Mouse (Mus musculus): Measurements from ENCODE around the gene Gsk3b. TPM values are rescaled to one million over a fixed set of nuclear protein-coding genes. Genes with fewer than 3 reads are reported as not detected.

Gene Gsk3b
- polyA plus RNA-seq, 1 experiment from 2014 or later, result 139 TPM

DNA sequence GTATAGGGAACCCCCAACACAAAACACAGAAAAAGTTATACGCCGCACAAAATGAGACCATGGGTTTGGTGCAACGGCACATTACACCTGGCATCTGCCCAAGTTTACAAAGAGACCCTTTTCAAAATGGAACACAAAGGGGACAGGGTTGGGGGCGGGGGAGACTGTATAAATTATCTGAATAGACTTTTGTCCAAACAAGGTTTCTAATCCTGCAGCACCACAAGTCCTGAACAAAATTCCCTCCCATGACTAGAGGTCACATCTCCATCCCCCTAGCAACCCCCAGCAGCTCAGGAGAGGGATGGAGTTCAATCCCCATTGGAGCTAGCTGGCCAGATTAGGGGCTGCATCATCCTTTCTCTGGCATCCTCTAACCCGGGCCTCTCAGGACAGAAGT is 183.7 kb downstream of the Gsk3b start:
- 49% methylated on average over 5 of the region's 5 CpGs for WGBS
- Histone ChIP-seq H3K27me3 (no peaks in the 10 kb centered on the region), H3K4me3 (no peak overlapping the region), H3K4me1 (peaks cover 8% of the 10 kb centered on the region; the same call in 1 of the 2 replicates), H3K36me3 (no peaks in the 10 kb centered on the region), H3K9me3 (replicated peaks) (no peaks in the 10 kb centered on the region), H3K4me2 (replicated peaks) (no peak overlapping the region), H3K27ac (no peak overlapping the region), H3K9ac (no peak overlapping the region)
- ATAC-seq (ENCODE audit: low FRiP score), result peak; percentile 52; the same call in 1 of the 2 replicates

DNA sequence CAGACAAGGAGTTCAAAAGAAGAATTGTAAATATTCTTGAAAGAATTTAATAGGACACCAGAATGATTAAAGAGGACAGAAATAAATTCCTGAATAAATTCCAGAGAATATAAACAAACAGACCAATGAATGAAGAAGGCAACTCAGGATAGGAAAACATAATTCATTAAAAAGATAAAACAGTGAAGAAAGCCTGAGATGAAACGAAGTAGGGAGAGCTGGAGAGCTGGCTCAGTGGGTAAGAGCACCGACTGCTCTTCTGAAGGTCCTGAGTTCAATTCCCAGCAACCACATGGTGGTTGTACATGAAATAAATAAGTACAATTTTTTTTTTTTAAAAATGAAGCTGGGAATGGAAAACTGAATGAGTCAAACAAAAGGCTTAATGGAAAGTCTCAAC is 185.9 kb downstream of the Gsk3b start:
- Histone ChIP-seq H3K27me3 (no peaks in the 10 kb centered on the region), H3K36me3 (no peaks in the 10 kb centered on the region), H3K9me3 (replicated peaks) (no peaks in the 10 kb centered on the region), H3K27ac (no peak overlapping the region), H3K4me2 (replicated peaks) (no peak overlapping the region), H3K4me1 (peaks cover 8% of the 10 kb centered on the region; the same call in 1 of the 2 replicates), H3K4me3 (no peak overlapping the region), H3K9ac (no peak overlapping the region)
- 81% methylated on average over 2 of the region's 2 CpGs for WGBS
- ATAC-seq (ENCODE audit: low FRiP score), result no peak

DNA sequence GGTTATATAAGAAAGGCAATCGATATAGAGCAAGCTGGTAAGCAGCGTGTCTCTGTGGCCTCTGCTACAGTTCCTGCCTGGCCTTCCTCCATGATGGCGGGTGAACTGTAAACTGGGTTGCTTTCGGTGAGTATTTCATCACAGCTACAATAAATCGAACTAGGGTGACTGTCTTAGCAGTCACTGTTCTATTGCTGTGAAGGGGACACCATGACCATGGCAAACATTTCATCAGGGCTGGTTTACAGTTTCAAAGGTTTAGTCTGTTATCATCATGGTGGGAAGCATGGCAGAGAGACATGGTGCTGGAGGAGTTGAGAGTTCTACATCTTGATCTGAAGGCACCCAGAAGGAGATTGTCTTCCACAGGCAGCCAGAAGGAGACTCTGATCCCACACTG is 191.0 kb downstream of the Gsk3b start:
- Histone ChIP-seq H3K9ac (no peak overlapping the region), H3K27ac (no peak overlapping the region), H3K36me3 (no peaks in the 10 kb centered on the region), H3K9me3 (replicated peaks) (no peaks in the 10 kb centered on the region), H3K4me1 (peaks cover 7% of the 10 kb centered on the region; the same call in 1 of the 2 replicates), H3K4me3 (no peak overlapping the region), H3K27me3 (no peaks in the 10 kb centered on the region), H3K4me2 (replicated peaks) (no peak overlapping the region)
- ATAC-seq (ENCODE audit: low FRiP score), result no peak
- WGBS, result 94% methylated on average over 5 of the region's 5 CpGs

DNA sequence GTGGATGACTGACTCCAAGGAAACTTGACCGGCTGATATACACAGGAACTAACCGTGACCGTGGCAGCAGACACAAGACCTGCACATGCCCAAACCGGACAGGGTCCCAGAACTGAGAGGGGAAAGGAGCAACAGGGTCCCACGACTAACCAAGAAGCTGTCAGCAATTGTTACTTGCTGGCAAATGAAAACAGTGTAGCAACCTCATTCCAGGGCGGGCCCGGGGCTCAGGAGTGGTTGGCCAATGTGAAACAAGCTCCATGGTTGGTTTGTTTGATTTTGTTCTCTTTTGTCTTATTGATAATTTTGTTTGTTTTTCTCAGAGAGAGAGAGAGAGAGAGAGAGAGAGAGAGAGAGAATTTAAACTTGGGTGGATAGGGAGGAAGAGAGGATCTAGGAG is 192.2 kb downstream of the Gsk3b start:
- Histone ChIP-seq H3K27ac (no peak overlapping the region), H3K36me3 (no peaks in the 10 kb centered on the region), H3K9ac (no peak overlapping the region), H3K27me3 (no peaks in the 10 kb centered on the region), H3K4me1 (peaks cover 7% of the 10 kb centered on the region; the same call in 1 of the 2 replicates), H3K9me3 (replicated peaks) (no peaks in the 10 kb centered on the region), H3K4me2 (replicated peaks) (no peak overlapping the region), H3K4me3 (no peak overlapping the region)
- no peak for ATAC-seq (ENCODE audit: low FRiP score)
- WGBS, result 79% methylated on average over 7 of the region's 7 CpGs

DNA sequence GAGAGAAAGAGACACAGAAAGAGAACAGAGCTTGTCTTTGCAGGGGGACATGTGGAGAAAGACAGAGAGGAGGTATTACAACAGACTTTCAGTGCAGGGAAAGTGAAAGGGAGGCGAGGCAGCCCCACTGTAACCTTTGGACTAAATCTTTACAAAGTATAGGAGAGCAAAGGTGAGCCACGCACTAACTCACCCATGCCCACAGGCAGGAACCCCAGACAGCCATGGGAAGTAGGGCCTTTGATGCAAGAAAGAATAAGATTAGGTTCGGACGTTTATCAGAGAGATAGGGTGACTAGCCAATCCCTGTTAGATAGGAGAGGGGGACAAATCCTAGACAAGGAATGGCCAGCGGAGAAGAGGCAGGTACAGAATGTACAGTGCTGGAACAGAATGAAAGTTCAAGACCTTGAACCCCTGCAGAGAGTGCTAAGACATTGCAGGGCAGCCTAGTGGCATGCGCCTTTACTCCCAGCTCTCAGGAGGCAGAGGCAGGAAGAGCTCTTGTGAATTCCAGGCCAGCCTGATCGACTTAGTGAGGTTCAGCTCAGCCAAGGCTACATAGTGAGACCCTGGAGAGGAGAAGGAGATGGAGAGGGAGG is 193.9 kb downstream of the Gsk3b start:
- Histone ChIP-seq H3K27me3 (no peaks in the 10 kb centered on the region), H3K9ac (no peak overlapping the region), H3K27ac (0 out of 2 replicates have a peak overlapping the region, but pooled peaks have one; percentile 30), H3K4me3 (no peak overlapping the region), H3K4me2 (replicated peaks) (no peak overlapping the region), H3K4me1 (peaks cover 7% of the 10 kb centered on the region; the same call in 1 of the 2 replicates), H3K9me3 (replicated peaks) (no peaks in the 10 kb centered on the region), H3K36me3 (no peaks in the 10 kb centered on the region)
- 82% methylated on average over 7 of the region's 7 CpGs for WGBS
- ATAC-seq (ENCODE audit: low FRiP score), result peak; percentile 66

DNA sequence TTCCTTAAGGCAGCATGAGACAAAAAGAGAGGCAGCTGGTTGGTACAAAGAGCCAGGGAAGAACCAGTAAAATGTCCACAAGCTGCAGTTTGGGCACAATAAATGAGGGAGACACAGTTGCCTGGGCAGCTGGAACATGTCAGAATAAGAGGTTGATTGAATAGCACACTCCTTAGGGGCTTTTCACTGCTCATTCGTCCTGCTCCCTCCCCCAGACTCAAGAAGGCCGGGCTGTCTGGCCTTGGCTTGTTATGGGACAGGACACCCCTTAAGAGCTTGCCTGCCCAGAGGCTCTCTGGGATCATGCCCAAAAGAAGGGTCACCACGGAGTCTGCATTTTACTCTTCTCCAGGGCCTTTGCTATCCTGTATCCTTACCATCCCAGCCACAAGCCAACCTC is 194.5 kb downstream of the Gsk3b start:
- no peaks in the 10 kb centered on the region for H3K27me3 ChIP-seq
- H3K36me3 ChIP-seq, result no peaks in the 10 kb centered on the region
- WGBS, result 30% methylated on average over 3 of the region's 3 CpGs
- H3K4me3 ChIP-seq, result no peak overlapping the region
- peak overlapping the region; percentile 48 for H3K27ac ChIP-seq
- no peak overlapping the region for H3K4me2 ChIP-seq (replicated peaks)
- no peaks in the 10 kb centered on the region for H3K9me3 ChIP-seq (replicated peaks)
- no peak overlapping the region for H3K9ac ChIP-seq
- H3K4me1 ChIP-seq, result peaks cover 7% of the 10 kb centered on the region; the same call in 1 of the 2 replicates
- ATAC-seq (ENCODE audit: low FRiP score), result peak; percentile 85

DNA sequence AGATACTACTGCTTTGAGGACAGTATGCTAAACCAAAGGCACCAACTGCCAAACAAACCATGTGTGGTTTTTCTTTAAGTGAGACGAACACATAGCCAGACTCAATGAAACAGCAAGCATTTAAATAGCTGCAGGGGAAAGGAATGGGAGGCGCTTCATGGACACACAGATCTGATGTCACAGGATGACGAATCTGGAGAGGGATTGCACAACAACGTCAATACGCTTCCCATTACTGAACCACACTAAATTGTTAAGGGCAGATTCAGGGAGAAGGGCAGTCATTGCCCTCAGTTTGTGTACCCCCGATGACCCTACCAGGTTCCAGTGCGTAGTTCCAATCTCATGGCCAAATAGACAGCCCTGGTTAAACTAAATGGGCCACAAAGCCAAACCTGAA is 197.0 kb downstream of the Gsk3b start:
- Histone ChIP-seq H3K4me3 (no peak overlapping the region), H3K4me2 (replicated peaks) (no peak overlapping the region), H3K27ac (no peak overlapping the region), H3K36me3 (no peaks in the 10 kb centered on the region), H3K27me3 (no peaks in the 10 kb centered on the region), H3K9ac (no peak overlapping the region), H3K4me1 (peaks cover 10% of the 10 kb centered on the region; the same call in 1 of the 2 replicates), H3K9me3 (replicated peaks) (no peaks in the 10 kb centered on the region)
- no peak for ATAC-seq (ENCODE audit: low FRiP score)
- WGBS, result 78% methylated on average over 7 of the region's 7 CpGs

DNA sequence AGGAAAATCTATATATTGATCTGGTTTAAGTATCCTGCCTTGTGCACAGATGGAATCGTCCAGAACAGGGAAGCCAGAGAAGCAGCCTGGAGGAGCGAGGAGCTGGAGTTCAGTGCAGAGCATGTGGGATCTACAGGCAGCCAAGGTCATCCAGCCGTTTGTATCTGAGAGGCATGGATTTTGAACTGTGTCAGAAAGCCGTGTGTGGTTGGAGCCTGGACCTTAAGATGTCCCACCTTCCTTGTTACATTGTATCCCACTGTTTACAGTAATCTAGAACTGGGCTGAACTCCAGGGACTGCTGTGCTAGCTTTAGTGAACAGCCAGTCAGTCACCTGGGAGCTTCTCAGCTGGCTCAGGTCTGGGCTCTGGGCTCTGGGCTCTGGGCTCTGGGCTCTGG is 197.7 kb downstream of the Gsk3b start:
- Histone ChIP-seq H3K4me1 (peaks cover 10% of the 10 kb centered on the region; the same call in 1 of the 2 replicates), H3K27ac (no peak overlapping the region), H3K9me3 (replicated peaks) (no peaks in the 10 kb centered on the region), H3K27me3 (no peaks in the 10 kb centered on the region), H3K36me3 (no peaks in the 10 kb centered on the region), H3K4me2 (replicated peaks) (no peak overlapping the region), H3K4me3 (no peak overlapping the region), H3K9ac (no peak overlapping the region)
- WGBS, result 68% methylated on average over 4 of the region's 4 CpGs
- ATAC-seq (ENCODE audit: low FRiP score), result no peak

DNA sequence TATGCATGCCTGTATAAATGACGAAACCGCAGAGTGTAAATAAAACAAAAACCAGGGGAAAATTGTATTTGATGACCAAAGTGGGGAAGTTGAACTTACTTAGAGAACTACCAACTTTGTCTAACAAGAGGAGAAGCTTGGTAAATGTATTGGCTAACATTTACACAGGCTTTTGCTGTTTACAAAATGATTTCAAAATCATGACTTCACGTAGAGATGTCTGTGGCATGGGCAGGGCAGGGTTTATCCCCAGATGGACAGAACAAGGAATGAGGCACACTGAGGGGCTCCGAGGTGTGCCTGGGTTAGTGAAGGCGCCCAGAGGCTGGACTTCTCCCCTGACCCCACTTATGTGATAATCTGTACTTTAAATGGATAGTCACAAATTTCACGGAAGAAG is 198.6 kb downstream of the Gsk3b start:
- Histone ChIP-seq H3K27ac (no peak overlapping the region), H3K4me2 (replicated peaks) (no peak overlapping the region), H3K9ac (no peak overlapping the region), H3K27me3 (no peaks in the 10 kb centered on the region), H3K9me3 (replicated peaks) (no peaks in the 10 kb centered on the region), H3K36me3 (no peaks in the 10 kb centered on the region), H3K4me1 (peaks cover 10% of the 10 kb centered on the region; the same call in 1 of the 2 replicates), H3K4me3 (no peak overlapping the region)
- no peak for ATAC-seq (ENCODE audit: low FRiP score)
- 83% methylated on average over 6 of the region's 6 CpGs for WGBS

DNA sequence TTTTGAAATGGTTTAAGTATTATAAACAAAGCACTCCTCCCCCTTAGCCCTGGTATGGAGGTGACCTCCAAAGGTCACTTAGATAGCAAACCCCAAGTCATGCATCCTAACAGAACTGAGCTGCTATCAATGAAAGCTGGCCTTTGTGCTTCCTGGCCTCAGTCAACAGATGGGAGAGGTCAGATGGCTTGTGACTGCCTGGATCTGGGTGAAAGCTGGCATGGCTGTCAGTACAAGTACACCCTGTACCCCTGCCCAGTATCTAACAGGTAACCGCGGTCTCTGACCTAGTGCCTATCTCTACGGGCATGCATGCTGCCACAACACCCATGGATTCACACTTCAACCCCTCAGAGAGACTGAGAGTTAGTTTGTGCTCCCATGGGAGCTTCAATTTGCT is 199.0 kb downstream of the Gsk3b start:
- Histone ChIP-seq H3K4me2 (replicated peaks) (no peak overlapping the region), H3K27me3 (no peaks in the 10 kb centered on the region), H3K4me3 (no peak overlapping the region), H3K27ac (no peak overlapping the region), H3K4me1 (peaks cover 10% of the 10 kb centered on the region; the same call in 1 of the 2 replicates), H3K9ac (no peak overlapping the region), H3K36me3 (no peaks in the 10 kb centered on the region), H3K9me3 (replicated peaks) (no peaks in the 10 kb centered on the region)
- 94% methylated on average over 3 of the region's 3 CpGs for WGBS
- no peak for ATAC-seq (ENCODE audit: low FRiP score)

DNA sequence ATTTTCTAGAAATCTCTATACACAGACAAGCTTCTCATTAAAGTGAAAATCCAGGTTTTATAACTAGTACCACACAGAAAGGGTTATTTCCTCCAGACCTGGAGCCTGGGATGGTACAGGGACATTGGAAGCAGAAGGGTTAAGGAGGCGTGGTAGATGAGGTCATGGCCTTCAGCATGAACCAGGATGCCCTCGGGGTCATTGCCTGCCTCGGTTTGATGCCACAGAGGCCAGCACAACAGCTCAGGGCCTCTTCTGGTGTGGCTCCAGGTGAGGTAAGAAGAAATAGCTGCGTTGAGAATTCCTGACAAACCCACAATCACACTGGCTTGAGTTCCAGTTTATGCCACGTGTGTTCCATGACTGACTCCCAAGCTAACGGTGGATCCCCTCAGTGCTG is 200.1 kb downstream of the Gsk3b start:
- Histone ChIP-seq H3K4me2 (replicated peaks) (no peak overlapping the region), H3K27ac (no peak overlapping the region), H3K4me3 (no peak overlapping the region), H3K36me3 (no peaks in the 10 kb centered on the region), H3K4me1 (0 out of 2 replicates have a peak, but pooled peaks cover 3% of the 10 kb centered on the region), H3K27me3 (no peaks in the 10 kb centered on the region), H3K9ac (no peak overlapping the region), H3K9me3 (replicated peaks) (no peaks in the 10 kb centered on the region)
- 29% methylated on average over 6 of the region's 6 CpGs for WGBS
- no peak for ATAC-seq (ENCODE audit: low FRiP score)

DNA sequence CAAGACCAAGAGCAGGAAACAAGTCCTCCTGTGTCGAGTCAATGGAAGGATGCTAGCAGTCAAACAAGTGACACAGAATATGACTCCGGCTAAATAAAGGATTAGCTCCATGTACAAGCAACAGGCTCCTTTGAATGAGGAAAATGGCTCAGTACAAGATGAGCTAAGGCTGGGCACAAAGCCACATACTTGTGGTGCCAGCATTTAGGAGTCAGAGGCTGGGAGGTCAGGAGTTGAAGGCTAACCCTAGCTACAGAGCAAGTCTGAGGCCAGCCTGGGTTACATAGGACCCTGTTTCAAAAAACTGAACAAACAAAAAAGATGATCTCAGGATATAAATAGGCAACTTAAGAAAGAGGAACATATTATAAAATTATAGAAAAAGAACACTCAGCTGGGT is 201.3 kb downstream of the Gsk3b start:
- WGBS, result 91% methylated on average over 2 of the region's 2 CpGs
- no peaks in the 10 kb centered on the region for H3K36me3 ChIP-seq

DNA sequence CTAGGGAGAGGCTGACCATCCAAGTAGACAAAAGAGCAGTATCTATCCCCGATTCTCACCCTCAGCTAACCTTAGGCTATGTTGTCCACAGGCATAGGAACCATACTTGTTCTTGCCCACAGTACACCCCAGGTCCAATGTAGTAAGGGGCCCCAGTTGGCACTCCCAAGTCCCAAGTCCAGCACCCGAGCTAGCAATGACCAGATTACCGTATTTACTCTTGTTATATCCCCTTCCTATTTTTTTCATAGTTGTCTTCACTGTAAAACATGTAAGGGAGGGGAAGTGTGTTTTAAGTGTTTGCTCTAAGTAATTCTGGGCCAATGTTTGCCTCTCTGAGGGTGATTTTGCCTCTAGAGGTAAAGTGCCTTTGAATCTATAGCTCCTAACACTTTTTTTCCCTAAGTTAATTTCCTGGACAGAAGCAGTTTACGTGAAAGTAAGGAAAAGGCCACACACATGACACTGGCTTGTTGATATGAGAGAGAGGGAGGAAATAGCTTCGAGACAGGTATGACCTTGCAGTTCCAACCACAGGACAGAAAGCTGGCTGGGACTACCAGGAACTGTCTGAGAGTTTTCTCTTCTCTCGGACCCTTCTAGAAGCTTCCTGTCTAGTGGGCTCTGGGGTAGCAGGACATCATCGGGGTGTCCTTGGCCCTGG is 206.0 kb downstream of the Gsk3b start, which contains the start of gene Nr1i2:
Gene Nr1i2 (minus strand): TSS at position 140 of the 664 bp plus-strand sequence.
- ATAC-seq (ENCODE audit: low FRiP score), result no peak
- WGBS, result 68% methylated on average over 7 of the region's 7 CpGs
- Histone ChIP-seq H3K9ac (no peak within 1 kb of the TSS), H3K9me3 (replicated peaks) (no peaks in the 10 kb centered on the region), H3K4me3 (no peak within 1 kb of the TSS), H3K4me2 (replicated peaks) (no peak within 1 kb of the TSS), H3K27me3 (no peaks in the 10 kb centered on the region), H3K36me3 (no peaks in the 10 kb centered on the region), H3K27ac (no peak within 1 kb of the TSS), H3K4me1 (no peaks in the 10 kb centered on the region)

More for the DNA sequence above, 201.3 kb downstream of the Gsk3b start:
- Histone ChIP-seq H3K27me3 (no peaks in the 10 kb centered on the region), H3K9ac (no peak overlapping the region), H3K4me1 (0 out of 2 replicates have a peak, but pooled peaks cover 3% of the 10 kb centered on the region), H3K4me3 (no peak overlapping the region), H3K27ac (no peak overlapping the region), H3K4me2 (replicated peaks) (no peak overlapping the region), H3K9me3 (replicated peaks) (no peaks in the 10 kb centered on the region)
- ATAC-seq (ENCODE audit: low FRiP score), result no peak

Data from hindbrain, embryonic 12.5 days (tissue).